Mouse (Mus musculus): Measurements from ENCODE around the gene Kcna4.

Gene Kcna4

GRCm38 (mm10) chr2:107289990-107290696, at the start of gene Kcna4:
Gene Kcna4 (plus strand): TSS chr2:107290639.
- peak in 1 of 2 experiments; percentile 50 for DNase-seq (ENCODE audit: low spot score in 2 of 2)

GRCm38 (mm10) chr2:107258091-107258490, 32.3 kb upstream of the Kcna4 start:
- no peak for DNase-seq (ENCODE audit: low spot score in 2 of 2)

- DNase-seq (ENCODE audit: low spot score in 2 of 2): no peak
Observed at GRCm38 (mm10) chr2:107266251-107266650, 24.2 kb upstream of the Kcna4 start.

GRCm38 (mm10) chr2:107270050-107270449, 20.4 kb upstream of the Kcna4 start:
- DNase-seq (ENCODE audit: low spot score in 2 of 2): no peak

GRCm38 (mm10) chr2:107290697-107291019, 219 bp downstream of the Kcna4 start:
- DNase-seq (ENCODE audit: low spot score in 2 of 2): no peak

- peak in 1 of 2 experiments; percentile 4 for DNase-seq (ENCODE audit: low spot score in 2 of 2)
Observed at GRCm38 (mm10) chr2:107291142-107291541, 703 bp downstream of the Kcna4 start.

GRCm38 (mm10) chr2:107294521-107294920, 4.1 kb downstream of the Kcna4 start:
- DNase-seq (ENCODE audit: low spot score in 2 of 2): no peak

- no peak for DNase-seq (ENCODE audit: low spot score in 2 of 2)
Observed at GRCm38 (mm10) chr2:107301886-107302285, 11.4 kb downstream of the Kcna4 start.

- DNase-seq (ENCODE audit: low spot score in 2 of 2): no peak
Observed at GRCm38 (mm10) chr2:107304707-107305106, 14.3 kb downstream of the Kcna4 start.

- DNase-seq (ENCODE audit: low spot score in 2 of 2): no peak
Observed at GRCm38 (mm10) chr2:107306077-107306476, 15.6 kb downstream of the Kcna4 start.

- no peak for DNase-seq (ENCODE audit: low spot score in 2 of 2)
Observed at GRCm38 (mm10) chr2:107318636-107319035, 28.2 kb downstream of the Kcna4 start.

GRCm38 (mm10) chr2:107321596-107322226, 31.3 kb downstream of the Kcna4 start:
- no peak for DNase-seq (ENCODE audit: low spot score in 2 of 2)

- no peak for DNase-seq (ENCODE audit: low spot score in 2 of 2)
Observed at GRCm38 (mm10) chr2:107324090-107324489, 33.7 kb downstream of the Kcna4 start.

- no peak for DNase-seq (ENCODE audit: low spot score in 2 of 2)
Observed at GRCm38 (mm10) chr2:107327276-107327675, 36.8 kb downstream of the Kcna4 start.

- DNase-seq (ENCODE audit: low spot score in 2 of 2): no peak
Observed at GRCm38 (mm10) chr2:107341291-107341690, 50.9 kb downstream of the Kcna4 start.

GRCm38 (mm10) chr2:107344807-107345206, 54.4 kb downstream of the Kcna4 start:
- no peak for DNase-seq (ENCODE audit: low spot score in 2 of 2)

- DNase-seq (ENCODE audit: low spot score in 2 of 2): no peak
Observed at GRCm38 (mm10) chr2:107345299-107345698, 54.9 kb downstream of the Kcna4 start.
